Mouse (Mus musculus) forebrain, embryonic 13.5 days (tissue): Measurements from ENCODE around the gene Brd3os. TPM values are rescaled to one million over a fixed set of nuclear protein-coding genes. Genes with fewer than 3 reads are reported as not detected.
A peak's percentile ranks its signal among the peaks of the same experiment; 100 is the strongest.

Source experiments
- ATAC-seq: fragments of 200-750 bp; cut with Nextera tagmentation; 2 replicates; pipeline ENCODE4 v1.8.0; 2017
- H3K27ac ChIP-seq: fragments of 300-500 bp; sonication (generic); 2 replicates; pipeline ENCODE4 v1.5.1; 2015; ENCODE audit warnings: inconsistent platforms, mild to moderate bottlenecking, moderate library complexity
- H3K27me3 ChIP-seq: fragments of 300-500 bp; sonication (generic); 2 replicates; pipeline ENCODE4 v1.6.1; 2015; ENCODE audit warnings: mild to moderate bottlenecking, inconsistent platforms
- H3K36me3 ChIP-seq: fragments of 300-500 bp; sonication (generic); 2 replicates; pipeline ENCODE4 v1.6.1; 2015; ENCODE audit warnings: mild to moderate bottlenecking, inconsistent platforms; ENCODE audit not compliant: poor library complexity, severe bottlenecking
- H3K4me1 ChIP-seq: fragments of 300-500 bp; sonication (generic); 2 replicates; pipeline ENCODE4 v1.6.1; 2015; ENCODE audit warnings: inconsistent platforms
- H3K4me2 ChIP-seq: fragments of 300-500 bp; sonication (generic); 2 replicates; pipeline ENCODE4 v1.6.1; 2015; ENCODE audit warnings: inconsistent platforms, mild to moderate bottlenecking, moderate library complexity
- H3K4me3 ChIP-seq: fragments of 300-500 bp; sonication (generic); 2 replicates; pipeline ENCODE4 v1.5.1; 2015; ENCODE audit warnings: mild to moderate bottlenecking, inconsistent platforms
- H3K9ac ChIP-seq: fragments of 300-500 bp; sonication (generic); 2 replicates; pipeline ENCODE4 v1.6.1; 2015; ENCODE audit warnings: mild to moderate bottlenecking, inconsistent platforms
- H3K9me3 ChIP-seq: fragments of 300-500 bp; sonication (generic); replicated peaks from 2 replicates; pipeline ENCODE4 v1.6.1; 2016; ENCODE audit warnings: inconsistent platforms
- WGBS: fragments of 180-500 bp; shearing (Covaris S2); methylation state at CpG from one replicate; pipeline ENCODE4 v1.1.7; 2015; 5-methylcytosine and 5-hydroxymethylcytosine counted together
- polyA plus RNA-seq: library from polyadenylated mRNA; unstranded; fragments of >200 nt; fragmentation: Nextera tagmentation; extraction: Ambion mirVana; gene quantifications from 2 replicates; pipeline ENCODE4 v1.2.1, GENCODE M21; 2015

Gene Brd3os
- 19.3 and 25.1 TPM in 2 replicates for polyA plus RNA-seq

DNA sequence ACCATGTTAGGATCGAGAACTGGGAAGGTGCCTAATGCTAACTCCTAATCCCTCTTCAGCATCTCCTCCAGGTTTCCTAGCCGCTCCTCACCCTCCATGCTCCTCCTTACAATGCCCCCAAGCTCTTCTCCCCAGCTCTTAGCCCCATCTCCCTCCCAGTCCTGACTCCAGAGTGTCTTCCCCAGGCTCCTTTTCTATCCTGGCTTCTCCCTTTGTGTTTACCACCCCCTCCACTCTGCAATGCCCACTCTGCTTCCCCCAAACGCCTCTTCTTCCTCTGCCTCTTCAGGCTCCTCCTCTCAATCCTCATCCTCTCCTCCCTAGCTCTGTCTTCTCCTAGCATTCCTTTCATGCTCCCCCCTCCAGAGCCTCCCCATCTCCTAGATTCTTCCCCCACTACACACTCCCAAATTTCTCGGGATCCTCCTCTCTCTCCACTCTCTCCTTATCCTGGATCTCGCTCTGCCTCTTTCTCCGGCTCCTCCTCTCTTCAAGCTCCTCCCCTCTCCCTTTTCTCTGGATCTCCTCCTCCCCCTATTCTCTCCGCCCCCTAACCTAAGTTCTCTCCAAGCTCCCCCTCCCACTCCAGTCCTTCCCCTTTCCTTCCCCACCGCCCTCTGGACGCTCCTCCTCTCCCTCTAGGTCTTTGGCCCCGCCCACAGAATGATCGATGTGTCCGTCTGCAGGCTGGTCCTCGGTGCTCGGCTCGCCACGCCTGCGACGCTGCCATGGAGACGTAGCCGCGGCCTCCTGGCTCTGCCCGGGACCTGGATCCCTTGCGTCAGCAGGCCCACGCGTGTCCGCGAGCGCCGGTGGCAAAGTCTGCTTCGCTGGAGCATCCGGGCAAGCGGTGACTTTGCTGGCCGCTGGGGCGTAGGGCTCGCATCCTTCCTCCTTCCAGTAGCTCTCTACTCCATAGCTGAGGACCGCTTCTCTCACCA, at the start of gene Brd3os:
Gene Brd3os, plus strand, starts transcription at position 558 of the 941 bp plus-strand sequence.
- H3K9ac ChIP-seq = peak within 1 kb of the TSS; percentile 80
- H3K9me3 ChIP-seq = no peaks in the 10 kb centered on the region
- under 1% methylated on average over 36 of the region's 36 CpGs for WGBS
- H3K4me2 ChIP-seq = peak within 1 kb of the TSS; percentile 77
- H3K27ac ChIP-seq = peak within 1 kb of the TSS; percentile 81
- peak; percentile 93 for ATAC-seq
- H3K36me3 ChIP-seq = peaks cover 28% of the 10 kb centered on the region
- H3K4me3 ChIP-seq = peak within 1 kb of the TSS; percentile 66
- peaks cover 16% of the 10 kb centered on the region for H3K4me1 ChIP-seq
- no peaks in the 10 kb centered on the region for H3K27me3 ChIP-seq

DNA sequence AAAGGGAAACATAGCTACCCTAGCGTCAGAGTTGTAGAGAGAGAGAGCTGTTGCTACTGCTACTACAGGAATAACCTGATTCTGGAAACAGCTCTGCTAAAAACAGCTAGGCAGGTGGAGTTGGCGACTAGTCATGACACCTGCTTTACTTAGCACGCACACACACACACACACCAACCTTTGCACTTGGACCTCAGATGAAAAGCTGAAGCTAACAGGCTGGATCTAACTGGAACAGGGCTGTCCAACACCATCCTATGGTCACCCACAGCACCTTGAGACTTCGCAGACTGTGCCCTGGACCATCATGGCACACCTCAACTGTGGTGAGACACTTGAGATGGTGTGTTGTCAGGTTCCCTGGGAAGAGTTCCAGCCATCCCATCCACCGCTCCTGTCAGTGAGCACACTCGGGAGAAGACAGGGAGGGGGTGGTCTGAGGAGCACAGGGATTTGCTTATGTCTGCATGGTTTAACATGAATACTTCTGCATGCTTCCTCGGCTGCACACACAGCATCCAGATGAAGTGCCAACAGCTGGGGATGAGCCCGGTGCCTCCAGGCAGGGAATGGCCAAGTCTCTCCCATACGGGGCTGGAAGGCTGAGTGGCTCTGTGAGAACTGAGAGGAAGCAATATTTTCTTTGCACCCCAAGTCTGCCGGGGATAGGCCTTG, 47.8 kb upstream of the Brd3os start:
- Histone ChIP-seq H3K4me1 (peaks cover 69% of the 10 kb centered on the region), H3K36me3 (peaks cover 4% of the 10 kb centered on the region; the same call in 1 of the 2 replicates), H3K9me3 (no peaks in the 10 kb centered on the region), H3K27me3 (no peaks in the 10 kb centered on the region), H3K27ac (no peak overlapping the region), H3K9ac (no peak overlapping the region), H3K4me3 (no peak overlapping the region), H3K4me2 (no peak overlapping the region)
- no peak; the same call in 1 of the 2 replicates for ATAC-seq
- WGBS = 42% methylated on average over 10 of the region's 10 CpGs

- Histone ChIP-seq H3K27me3 (no peaks in the 10 kb centered on the region), H3K4me1 (peaks cover 45% of the 10 kb centered on the region), H3K4me3 (no peak overlapping the region), H3K4me2 (no peak overlapping the region), H3K9ac (no peak overlapping the region), H3K27ac (peak overlapping the region; percentile 41; the same call in 1 of the 2 replicates), H3K36me3 (peaks cover 7% of the 10 kb centered on the region; the same call in 1 of the 2 replicates), H3K9me3 (no peaks in the 10 kb centered on the region)
- no peak for ATAC-seq
- 60% methylated on average over 17 of the region's 17 CpGs for WGBS
Observed at GRCm38 (mm10) chr2:27396656-27397440, 45.3 kb upstream of the Brd3os start.

GRCm38 (mm10) chr2:27400083-27400482, 42.0 kb upstream of the Brd3os start:
- Histone ChIP-seq H3K36me3 (peaks cover 7% of the 10 kb centered on the region; the same call in 1 of the 2 replicates), H3K27me3 (no peaks in the 10 kb centered on the region), H3K27ac (no peak overlapping the region), H3K4me1 (peaks cover 37% of the 10 kb centered on the region), H3K4me3 (no peak overlapping the region), H3K9ac (no peak overlapping the region), H3K9me3 (no peaks in the 10 kb centered on the region), H3K4me2 (no peak overlapping the region)
- no peak for ATAC-seq
- WGBS = 100% methylated on average over 2 of the region's 2 CpGs

GRCm38 (mm10) chr2:27401544-27401943, 40.6 kb upstream of the Brd3os start:
- no peak for ATAC-seq

DNA sequence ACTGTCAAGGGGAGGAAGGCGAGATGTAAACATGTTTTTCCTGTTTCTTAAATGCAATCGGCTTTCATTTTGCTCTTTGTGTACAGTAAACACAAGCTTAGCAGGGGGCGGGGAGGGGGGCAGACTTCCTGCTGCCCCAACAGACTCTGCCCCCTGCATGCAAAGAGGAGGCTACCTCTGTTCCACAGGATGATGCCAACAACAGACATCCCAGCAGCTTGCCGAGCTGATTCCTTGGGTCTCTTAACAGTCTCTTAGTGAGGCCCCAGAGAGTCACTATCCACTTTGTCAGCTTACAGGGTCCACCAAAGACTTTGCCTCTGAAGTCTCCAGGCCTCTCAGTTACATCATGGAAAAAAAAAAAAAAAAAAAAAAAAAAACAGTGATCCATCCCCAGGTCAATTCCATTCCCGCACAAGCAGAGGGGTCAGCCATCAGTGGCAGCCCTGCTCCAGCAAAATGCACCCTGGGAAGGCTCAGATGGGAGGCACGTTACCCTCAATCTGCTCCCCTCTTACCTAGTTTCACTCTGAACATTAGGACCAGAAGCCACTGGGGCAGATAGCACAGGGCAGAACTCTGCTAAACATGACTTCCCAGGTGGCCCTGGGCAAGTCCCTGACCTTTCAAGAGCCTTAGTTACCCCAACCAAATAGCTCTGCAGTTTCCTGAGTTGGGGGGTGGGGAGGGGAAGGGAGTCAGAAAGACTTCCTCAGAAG, 37.6 kb upstream of the Brd3os start:
- no peak overlapping the region; the same call in 1 of the 2 replicates for H3K27ac ChIP-seq
- H3K4me1 ChIP-seq = peaks cover 27% of the 10 kb centered on the region
- WGBS = 57% methylated on average over 6 of the region's 6 CpGs

More at GRCm38 (mm10) chr2:27401544-27401943, 40.6 kb upstream of the Brd3os start:
- Histone ChIP-seq H3K4me3 (no peak overlapping the region), H3K4me1 (peaks cover 30% of the 10 kb centered on the region), H3K27me3 (no peaks in the 10 kb centered on the region), H3K36me3 (peaks cover 7% of the 10 kb centered on the region; the same call in 1 of the 2 replicates), H3K9me3 (no peaks in the 10 kb centered on the region), H3K27ac (no peak overlapping the region), H3K4me2 (no peak overlapping the region), H3K9ac (no peak overlapping the region)
- WGBS = 92% methylated on average over 2 of the region's 2 CpGs

DNA sequence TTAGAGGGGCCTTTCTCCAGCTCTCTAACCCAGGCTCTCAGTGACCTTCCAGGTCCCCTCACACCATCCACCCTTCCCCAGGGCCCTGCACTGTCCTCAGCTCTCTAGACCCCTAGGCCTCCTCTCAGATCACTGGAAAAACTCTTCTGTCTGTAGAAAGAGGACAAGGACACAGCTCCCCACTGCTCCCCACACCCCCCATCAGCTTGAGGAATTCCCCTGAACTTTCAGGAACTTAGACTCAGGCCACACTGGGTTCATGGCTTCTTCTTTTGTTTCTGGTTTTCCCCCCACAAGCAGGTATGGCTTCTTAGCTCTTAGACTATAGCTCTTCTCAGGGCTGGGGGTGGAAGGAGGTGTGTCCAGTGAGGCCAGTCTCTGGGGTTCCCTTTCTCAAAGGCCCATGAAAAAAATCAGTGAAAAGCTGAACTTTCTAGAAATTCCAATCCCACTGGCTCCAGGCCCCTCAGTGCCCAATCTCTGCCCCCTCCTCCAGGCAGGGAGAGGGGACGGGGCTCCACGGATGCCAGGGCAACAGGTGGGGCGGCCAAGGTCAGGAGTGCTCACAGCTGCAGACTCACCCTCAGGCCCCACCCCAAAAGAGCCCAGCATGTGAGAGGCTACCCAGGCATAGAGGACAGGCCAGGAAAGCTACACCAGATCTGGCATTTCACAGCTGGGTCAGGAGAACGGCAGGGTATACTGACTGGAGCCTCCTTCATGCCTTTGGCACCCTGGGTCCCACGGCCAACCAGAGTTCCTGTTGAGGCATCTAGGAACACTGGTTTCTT, 36.8 kb upstream of the Brd3os start:
- Histone ChIP-seq H3K27me3 (no peaks in the 10 kb centered on the region), H3K4me3 (no peak overlapping the region), H3K9me3 (no peaks in the 10 kb centered on the region), H3K27ac (no peak overlapping the region; the same call in 1 of the 2 replicates), H3K4me1 (peaks cover 29% of the 10 kb centered on the region), H3K9ac (no peak overlapping the region), H3K4me2 (no peak overlapping the region), H3K36me3 (no peaks in the 10 kb centered on the region)
- WGBS = 71% methylated on average over 5 of the region's 5 CpGs
- ATAC-seq = no peak

More for the DNA sequence above, 37.6 kb upstream of the Brd3os start:
- Histone ChIP-seq H3K9ac (no peak overlapping the region), H3K4me3 (no peak overlapping the region), H3K27me3 (no peaks in the 10 kb centered on the region), H3K9me3 (no peaks in the 10 kb centered on the region), H3K36me3 (peaks cover under 1% of the 10 kb centered on the region; the same call in 1 of the 2 replicates), H3K4me2 (no peak overlapping the region)
- ATAC-seq = no peak

DNA sequence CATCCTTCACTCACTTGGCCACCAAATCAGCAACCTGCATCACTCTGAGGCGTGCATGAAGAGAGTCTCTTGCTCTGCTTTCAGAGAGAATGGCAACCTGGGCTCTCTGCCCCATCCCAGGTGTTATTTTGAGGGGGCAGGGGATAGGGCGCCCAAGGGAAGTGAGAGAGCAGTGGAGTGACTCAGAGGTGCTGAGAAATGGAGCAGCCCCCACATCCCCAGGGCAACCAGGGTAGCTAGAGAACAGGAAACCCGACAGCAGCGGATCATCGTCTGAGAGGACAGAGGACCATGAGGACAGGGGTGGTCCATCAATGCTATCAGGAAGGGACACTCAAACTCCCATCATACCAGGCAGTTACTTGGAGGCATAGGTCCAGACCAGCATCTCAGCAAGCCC, 35.2 kb upstream of the Brd3os start:
- Histone ChIP-seq H3K4me2 (no peak overlapping the region), H3K36me3 (no peaks in the 10 kb centered on the region), H3K9me3 (no peaks in the 10 kb centered on the region), H3K27ac (no peak overlapping the region), H3K9ac (no peak overlapping the region), H3K4me3 (no peak overlapping the region), H3K4me1 (peaks cover 39% of the 10 kb centered on the region), H3K27me3 (no peaks in the 10 kb centered on the region)
- ATAC-seq = no peak
- WGBS = 94% methylated on average over 5 of the region's 5 CpGs

- no peak overlapping the region for H3K4me2 ChIP-seq
- no peak for ATAC-seq
Observed at GRCm38 (mm10) chr2:27408194-27408593, 33.9 kb upstream of the Brd3os start.

DNA sequence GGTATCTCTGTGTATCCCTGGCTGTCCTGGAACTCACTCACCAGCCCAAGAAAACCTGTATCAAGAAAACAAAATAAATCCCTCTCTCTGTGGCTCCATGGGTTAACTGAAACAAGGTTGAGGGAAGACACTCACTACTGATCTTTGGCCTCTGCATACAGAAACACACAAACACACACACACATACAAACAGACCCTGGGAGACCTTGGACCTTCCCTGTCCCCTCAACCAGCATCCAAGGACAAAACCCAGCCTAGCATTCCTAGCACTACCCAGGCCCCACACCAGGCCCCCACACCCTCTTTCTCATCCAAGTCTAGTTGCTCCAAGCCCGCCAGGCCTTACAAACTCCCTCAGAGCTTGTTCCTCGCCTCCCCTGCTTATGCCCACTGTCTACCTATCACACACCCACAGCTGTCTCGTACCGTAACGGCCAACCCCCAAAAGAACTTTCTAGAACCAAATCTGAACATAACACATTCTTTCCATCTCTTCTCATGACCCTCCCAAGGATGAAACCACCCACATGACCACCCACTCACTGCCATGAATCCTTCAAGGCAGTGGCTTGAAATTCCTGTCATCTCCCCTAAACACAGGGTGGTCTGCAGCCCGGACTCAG, 31.5 kb upstream of the Brd3os start:
- Histone ChIP-seq H3K9ac (no peak overlapping the region), H3K9me3 (no peaks in the 10 kb centered on the region), H3K27me3 (no peaks in the 10 kb centered on the region), H3K4me1 (peaks cover 59% of the 10 kb centered on the region), H3K4me3 (no peak overlapping the region), H3K27ac (no peak overlapping the region), H3K4me2 (no peak overlapping the region), H3K36me3 (no peaks in the 10 kb centered on the region)
- ATAC-seq = no peak
- 94% methylated on average over 6 of the region's 6 CpGs for WGBS

More at GRCm38 (mm10) chr2:27408194-27408593, 33.9 kb upstream of the Brd3os start:
- no peak overlapping the region for H3K4me3 ChIP-seq
- H3K27me3 ChIP-seq = no peaks in the 10 kb centered on the region
- H3K36me3 ChIP-seq = no peaks in the 10 kb centered on the region
- no peaks in the 10 kb centered on the region for H3K9me3 ChIP-seq
- 84% methylated on average over 3 of the region's 3 CpGs for WGBS
- H3K9ac ChIP-seq = no peak overlapping the region
- H3K4me1 ChIP-seq = peaks cover 52% of the 10 kb centered on the region
- no peak overlapping the region for H3K27ac ChIP-seq
